Mouse (Mus musculus) heart, embryonic 10.5 days (tissue): ENCODE measurements at regions not wholly inside any gene's neighbourhood (a gene's known extent, or its start where the extent isn't known, plus 50 kb on each side); places are given as distances from the start of the nearest gene placed in this dataset.

Source experiments
- DNase-seq: peaks from one replicate; pipeline ENCODE4 v3.0.0-alpha.2; 2017; ENCODE audit warnings: low spot score
- H3K27ac ChIP-seq: fragments of 300-500 bp; sonication (generic); 2 replicates; pipeline ENCODE4 v1.5.1; 2016; ENCODE audit warnings: mild to moderate bottlenecking
- H3K27me3 ChIP-seq: fragments of 300-500 bp; sonication (generic); 2 replicates; pipeline ENCODE4 v1.6.1; 2016; ENCODE audit warnings: mild to moderate bottlenecking; ENCODE audit not compliant: poor library complexity, insufficient read depth, severe bottlenecking
- H3K36me3 ChIP-seq: fragments of 300-500 bp; sonication (generic); 2 replicates; pipeline ENCODE4 v1.6.1; 2016; ENCODE audit warnings: mild to moderate bottlenecking, moderate library complexity
- H3K4me1 ChIP-seq: fragments of 300-500 bp; sonication (generic); 2 replicates; pipeline ENCODE4 v1.6.1; 2016; ENCODE audit warnings: mild to moderate bottlenecking
- H3K4me3 ChIP-seq: fragments of 300-500 bp; sonication (generic); 2 replicates; pipeline ENCODE4 v1.5.1; 2016; ENCODE audit warnings: mild to moderate bottlenecking, moderate library complexity
- H3K9me3 ChIP-seq: fragments of 300-500 bp; sonication (generic); 2 replicates; pipeline ENCODE4 v1.6.1; 2016; ENCODE audit warnings: mild to moderate bottlenecking, moderate library complexity
- WGBS: fragments of 180-500 bp; shearing (Covaris S2); methylation state at CpG from one replicate; pipeline ENCODE4 v1.1.7; 2016; 5-methylcytosine and 5-hydroxymethylcytosine counted together

DNA sequence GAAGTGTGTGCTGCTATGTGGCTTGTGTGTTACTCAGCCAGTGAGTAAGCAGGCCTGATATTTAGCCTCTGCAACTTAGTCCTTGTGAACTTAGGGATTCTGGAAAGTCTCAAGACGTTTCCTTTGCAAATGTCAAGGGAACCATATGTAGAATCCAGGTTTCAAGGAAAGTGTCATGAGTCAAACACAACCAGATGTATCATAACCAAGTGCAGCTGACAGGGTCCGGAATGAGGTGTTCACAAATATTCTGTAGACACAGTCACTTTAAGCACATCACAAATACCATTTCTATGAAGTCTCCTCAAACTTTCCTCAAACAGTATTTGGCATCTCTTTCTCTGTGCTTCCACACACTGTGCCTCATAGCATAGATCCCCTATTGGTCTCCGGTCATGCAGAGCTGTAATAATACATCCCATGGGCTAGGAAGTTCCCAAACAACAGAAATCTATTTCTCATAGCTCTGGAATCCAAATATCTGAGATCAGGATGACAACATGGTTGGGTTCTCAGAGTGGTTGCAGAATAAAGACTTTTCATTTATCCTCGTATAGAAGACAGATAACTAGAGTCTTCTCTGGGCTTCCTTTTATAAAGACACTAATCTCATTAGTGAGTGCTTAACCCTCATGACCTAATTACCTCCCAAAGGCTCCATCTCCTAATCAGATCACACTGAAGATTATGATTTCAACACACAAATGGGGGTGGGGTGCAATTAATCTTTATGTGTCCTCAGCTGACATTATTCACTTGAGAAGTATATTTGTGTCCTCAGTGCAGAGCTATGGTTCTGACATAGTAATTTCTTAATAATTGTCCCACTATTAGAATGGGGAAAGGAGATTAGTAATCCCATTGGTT is 143.9 kb downstream of the Spry2 start:
- DNase-seq = no peak
- Histone ChIP-seq H3K4me1 (no peaks in the 10 kb centered on the region), H3K27ac (no peak overlapping the region), H3K36me3 (no peaks in the 10 kb centered on the region), H3K4me3 (no peak overlapping the region), H3K27me3 (no peaks in the 10 kb centered on the region), H3K9me3 (no peaks in the 10 kb centered on the region)
- WGBS = 70% methylated on average over 4 of the region's 4 CpGs

DNA sequence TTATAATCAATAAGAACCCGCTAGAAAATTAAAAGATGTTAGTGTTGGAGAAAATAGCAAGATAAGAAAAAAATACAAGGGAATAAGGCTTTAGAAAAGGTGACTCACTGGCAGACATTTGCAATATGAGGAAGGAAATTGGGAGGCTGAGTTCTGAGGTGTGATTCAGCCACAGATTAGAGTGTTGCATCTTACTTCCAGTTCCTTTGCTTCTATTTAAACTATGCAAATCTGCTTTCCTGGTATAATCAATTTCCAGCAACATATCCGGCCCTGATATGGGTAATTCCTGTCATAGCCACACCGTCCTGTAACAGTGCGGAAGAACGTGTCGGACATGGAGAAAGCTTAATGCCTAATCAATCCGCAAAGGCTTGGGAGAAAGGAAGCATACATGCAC is 144.9 kb downstream of the Spry2 start:
- Histone ChIP-seq H3K4me3 (no peak overlapping the region), H3K27me3 (no peaks in the 10 kb centered on the region), H3K4me1 (no peaks in the 10 kb centered on the region), H3K27ac (no peak overlapping the region), H3K9me3 (no peaks in the 10 kb centered on the region), H3K36me3 (no peaks in the 10 kb centered on the region)
- 89% methylated on average over 7 of the region's 7 CpGs for WGBS
- DNase-seq = no peak

DNA sequence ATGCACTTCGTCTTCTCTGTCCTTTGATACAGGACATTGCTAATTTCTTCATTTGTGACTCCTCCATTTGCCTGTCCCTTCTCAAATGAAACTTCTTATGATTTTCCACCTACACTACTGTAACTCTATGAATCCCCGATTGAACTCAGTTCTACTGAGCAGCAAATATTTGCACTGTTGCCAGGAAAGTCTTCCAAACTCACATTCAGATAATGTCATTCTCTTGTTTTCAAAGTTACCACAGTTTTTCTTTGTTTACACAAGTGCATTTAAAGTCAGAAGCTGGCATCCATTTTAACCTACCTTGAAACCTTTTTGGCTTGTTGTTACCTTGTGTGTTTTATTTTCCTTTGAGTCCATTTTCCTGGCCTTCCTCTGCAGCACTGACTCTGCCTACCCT is 152.0 kb downstream of the Spry2 start:
- no peak overlapping the region for H3K27ac ChIP-seq
- H3K9me3 ChIP-seq = no peaks in the 10 kb centered on the region
- no peak overlapping the region for H3K4me3 ChIP-seq
- 78% methylated on average over 2 of the region's 2 CpGs for WGBS
- no peak for DNase-seq
- no peaks in the 10 kb centered on the region for H3K36me3 ChIP-seq
- H3K4me1 ChIP-seq = no peaks in the 10 kb centered on the region
- H3K27me3 ChIP-seq = no peaks in the 10 kb centered on the region

DNA sequence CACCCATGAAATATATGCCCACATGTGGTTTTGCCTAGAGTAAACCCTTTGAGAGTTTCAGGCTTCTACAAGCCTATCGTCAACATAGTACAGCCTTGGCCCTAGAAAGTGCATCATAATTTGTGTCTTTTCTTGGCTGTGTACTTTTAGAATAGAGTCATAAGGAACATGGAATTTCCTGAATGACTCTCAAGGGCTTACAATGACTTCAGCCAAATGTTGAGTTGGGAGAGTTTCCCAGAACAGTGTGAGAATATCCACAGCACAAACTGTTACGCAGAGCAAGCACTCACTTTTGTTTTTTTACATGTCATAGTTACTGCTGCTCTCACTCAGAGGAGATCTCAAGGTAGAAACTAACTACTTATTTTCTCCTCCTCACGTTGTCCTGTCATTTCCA is 152.5 kb downstream of the Spry2 start:
- no peak for DNase-seq
- Histone ChIP-seq H3K9me3 (no peaks in the 10 kb centered on the region), H3K4me3 (no peak overlapping the region), H3K36me3 (no peaks in the 10 kb centered on the region), H3K27ac (no peak overlapping the region), H3K4me1 (no peaks in the 10 kb centered on the region), H3K27me3 (no peaks in the 10 kb centered on the region)
- WGBS = 83% methylated on average over 3 of the region's 3 CpGs

DNA sequence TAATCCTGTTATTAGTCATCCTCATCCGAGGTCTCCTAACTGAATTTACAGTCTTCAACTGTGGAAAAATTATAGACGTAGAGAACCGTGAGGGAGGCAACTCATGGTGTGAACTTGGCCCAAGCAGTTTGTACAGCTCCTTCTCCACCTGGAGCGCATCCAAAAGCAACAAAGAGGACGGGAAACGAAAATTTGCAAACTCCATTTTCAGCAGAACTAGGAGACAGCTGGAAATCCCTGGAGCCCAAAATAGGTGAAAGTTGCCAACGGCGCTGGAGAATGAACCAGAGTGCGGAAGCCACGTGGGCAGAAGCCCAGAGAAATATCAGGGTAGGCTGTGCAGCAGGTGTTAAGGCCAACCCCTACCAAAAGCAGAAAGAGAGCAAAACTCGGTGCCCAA is 155.7 kb downstream of the Spry2 start:
- WGBS = 74% methylated on average over 11 of the region's 11 CpGs
- Histone ChIP-seq H3K27me3 (no peaks in the 10 kb centered on the region), H3K9me3 (no peaks in the 10 kb centered on the region), H3K4me1 (no peaks in the 10 kb centered on the region), H3K27ac (no peak overlapping the region), H3K36me3 (no peaks in the 10 kb centered on the region), H3K4me3 (no peak overlapping the region)
- no peak for DNase-seq

DNA sequence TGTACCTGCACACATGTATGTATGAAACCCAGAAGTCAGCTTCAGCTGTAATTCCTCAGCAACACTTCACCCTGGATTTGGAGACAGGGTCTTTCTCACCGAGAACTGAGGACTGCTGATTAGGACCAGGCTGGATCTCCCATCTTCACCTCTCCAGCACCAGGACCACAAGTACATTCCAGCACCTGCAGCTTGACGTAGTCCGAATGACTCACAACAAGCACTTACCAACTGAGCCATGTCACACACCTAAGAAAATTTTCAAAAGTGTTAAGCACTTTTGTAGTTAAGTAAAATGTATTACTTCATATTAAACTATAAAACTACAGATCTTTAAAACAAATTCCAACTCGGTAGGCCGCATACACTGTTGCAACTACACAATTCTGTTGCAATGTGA is 158.1 kb downstream of the Spry2 start:
- Histone ChIP-seq H3K4me3 (no peak overlapping the region), H3K9me3 (no peaks in the 10 kb centered on the region), H3K27ac (no peak overlapping the region), H3K36me3 (no peaks in the 10 kb centered on the region), H3K27me3 (no peaks in the 10 kb centered on the region), H3K4me1 (peaks cover 3% of the 10 kb centered on the region)
- WGBS = 72% methylated on average over 5 of the region's 5 CpGs
- no peak for DNase-seq

DNA sequence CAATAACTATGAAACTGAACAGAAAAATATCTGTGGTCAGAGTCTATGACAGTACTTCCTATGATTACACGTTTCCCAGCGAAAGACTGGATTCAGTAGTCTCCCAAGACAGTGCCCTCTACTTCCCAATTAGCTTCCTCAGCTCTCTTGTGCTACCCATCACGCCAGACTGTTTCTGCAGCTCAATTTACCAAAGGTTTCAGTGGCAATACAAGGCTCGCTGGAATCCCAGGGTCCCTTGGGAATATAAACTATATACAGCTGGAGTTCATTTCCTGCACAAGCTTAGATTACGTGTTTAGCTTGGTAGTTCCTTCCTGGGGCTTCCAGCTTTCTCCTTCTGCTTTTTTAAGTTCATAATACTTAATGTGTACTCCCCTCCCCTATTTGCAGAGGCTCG is 160.3 kb downstream of the Spry2 start:
- no peaks in the 10 kb centered on the region for H3K9me3 ChIP-seq
- H3K36me3 ChIP-seq = no peaks in the 10 kb centered on the region
- H3K27ac ChIP-seq = no peak overlapping the region
- H3K4me3 ChIP-seq = no peak overlapping the region
- H3K27me3 ChIP-seq = no peaks in the 10 kb centered on the region
- 47% methylated on average over 6 of the region's 6 CpGs for WGBS
- peaks cover 21% of the 10 kb centered on the region for H3K4me1 ChIP-seq
- DNase-seq = no peak

DNA sequence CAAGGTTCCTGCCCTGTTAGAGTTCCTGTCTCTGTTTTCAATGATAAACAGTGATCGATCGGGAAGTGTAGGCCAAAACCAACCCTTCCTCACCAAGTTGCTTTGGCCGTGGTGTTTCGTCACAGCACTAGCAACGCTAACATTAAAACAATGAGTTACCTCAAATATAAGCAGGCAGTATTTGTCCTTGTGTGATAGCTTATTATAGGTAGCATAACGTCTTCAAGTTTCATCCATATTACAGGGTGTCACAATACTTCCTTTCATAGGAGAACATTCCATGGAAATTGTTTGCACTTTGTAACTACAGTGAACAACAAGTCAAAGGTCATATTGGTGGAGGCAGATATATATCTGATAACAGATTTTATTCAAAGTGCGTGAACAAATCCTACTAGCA is 162.3 kb downstream of the Spry2 start:
- Histone ChIP-seq H3K27ac (no peak overlapping the region), H3K4me1 (peaks cover 29% of the 10 kb centered on the region), H3K36me3 (no peaks in the 10 kb centered on the region), H3K27me3 (no peaks in the 10 kb centered on the region), H3K4me3 (no peak overlapping the region), H3K9me3 (no peaks in the 10 kb centered on the region)
- WGBS = 81% methylated on average over 7 of the region's 7 CpGs
- no peak for DNase-seq

DNA sequence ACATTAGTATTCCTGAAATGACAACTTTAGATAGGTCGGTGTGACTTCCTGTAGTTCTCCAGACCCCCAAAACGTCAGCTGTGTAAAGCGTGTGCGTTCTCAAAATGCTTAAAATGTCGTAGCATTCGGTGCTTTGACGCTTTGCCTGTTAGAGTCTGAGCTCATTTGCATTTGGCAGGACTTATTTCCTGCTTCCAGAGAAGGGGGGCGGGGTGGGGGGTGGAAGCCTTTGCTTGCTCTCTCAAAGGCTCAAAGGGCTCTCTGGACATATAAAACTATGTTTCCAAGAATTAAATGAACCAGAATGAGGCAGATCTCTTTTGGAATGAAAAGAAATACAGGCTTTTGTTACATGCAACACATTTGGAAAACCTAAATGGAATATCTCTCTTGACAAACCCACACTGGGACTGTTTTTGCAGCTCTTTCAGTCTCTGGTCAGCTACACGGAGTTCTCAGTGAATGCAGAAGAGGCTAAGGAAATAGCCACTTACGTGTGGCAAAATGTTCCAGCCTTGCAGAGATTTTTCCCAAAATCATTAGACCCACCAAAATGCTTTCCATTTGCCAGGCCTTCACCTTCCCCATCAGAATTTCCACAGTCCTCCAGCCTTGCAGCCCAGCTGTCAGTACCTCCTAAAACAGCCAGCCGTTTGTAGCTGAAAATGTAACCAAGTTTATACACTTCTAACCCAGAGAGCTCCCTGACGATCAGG is 163.4 kb downstream of the Spry2 start:
- H3K36me3 ChIP-seq = no peaks in the 10 kb centered on the region
- peak overlapping the region; percentile 88 for H3K27ac ChIP-seq
- 3% methylated on average over 12 of the region's 12 CpGs for WGBS
- H3K27me3 ChIP-seq = no peaks in the 10 kb centered on the region
- no peaks in the 10 kb centered on the region for H3K9me3 ChIP-seq
- no peak for DNase-seq
- H3K4me3 ChIP-seq = peak overlapping the region; percentile 53
- peaks cover 29% of the 10 kb centered on the region for H3K4me1 ChIP-seq

DNA sequence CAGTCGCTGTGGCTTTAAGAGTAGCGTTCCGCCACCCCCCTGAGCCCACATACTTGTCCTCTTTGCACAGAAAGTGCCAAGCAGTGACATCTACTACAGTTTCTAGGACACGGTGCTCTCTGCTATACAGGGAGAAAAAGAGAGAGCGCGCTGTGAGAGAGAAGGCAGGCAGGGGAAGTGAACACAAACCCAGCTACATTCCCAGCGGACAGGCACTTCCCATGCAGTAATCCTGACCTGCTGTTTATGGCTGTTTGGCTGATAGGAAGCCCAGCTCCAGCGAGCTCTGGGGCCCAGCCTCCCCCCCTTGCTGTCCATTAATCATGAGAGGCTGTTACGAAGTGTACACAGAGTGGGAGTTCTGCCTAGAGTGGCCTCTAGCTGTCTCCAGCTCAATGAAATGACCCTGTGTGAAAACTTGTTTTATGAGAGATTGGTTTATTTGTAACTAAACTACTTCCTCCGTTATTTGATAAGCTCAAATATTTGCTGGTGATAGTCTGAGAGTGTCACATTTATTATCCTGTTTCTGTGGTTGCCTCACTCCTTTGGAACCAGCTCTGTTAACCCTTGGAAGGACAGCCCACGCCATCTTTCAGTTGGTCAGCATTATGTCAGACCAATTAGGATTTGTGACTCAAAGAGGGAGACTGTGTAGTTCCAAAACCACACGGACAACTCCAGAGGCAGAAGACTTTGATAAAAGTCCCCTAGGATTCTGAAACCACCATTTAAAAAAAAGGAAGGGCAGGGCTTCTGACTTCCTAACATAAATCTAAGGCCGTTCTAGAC is 164.2 kb downstream of the Spry2 start:
- H3K27ac ChIP-seq = peak overlapping the region; percentile 88
- H3K9me3 ChIP-seq = no peaks in the 10 kb centered on the region
- peaks cover 29% of the 10 kb centered on the region for H3K4me1 ChIP-seq
- peak; percentile 95 for DNase-seq
- no peaks in the 10 kb centered on the region for H3K36me3 ChIP-seq
- WGBS = 2% methylated on average over 13 of the region's 13 CpGs
- no peaks in the 10 kb centered on the region for H3K27me3 ChIP-seq
- peak overlapping the region; percentile 53 for H3K4me3 ChIP-seq

DNA sequence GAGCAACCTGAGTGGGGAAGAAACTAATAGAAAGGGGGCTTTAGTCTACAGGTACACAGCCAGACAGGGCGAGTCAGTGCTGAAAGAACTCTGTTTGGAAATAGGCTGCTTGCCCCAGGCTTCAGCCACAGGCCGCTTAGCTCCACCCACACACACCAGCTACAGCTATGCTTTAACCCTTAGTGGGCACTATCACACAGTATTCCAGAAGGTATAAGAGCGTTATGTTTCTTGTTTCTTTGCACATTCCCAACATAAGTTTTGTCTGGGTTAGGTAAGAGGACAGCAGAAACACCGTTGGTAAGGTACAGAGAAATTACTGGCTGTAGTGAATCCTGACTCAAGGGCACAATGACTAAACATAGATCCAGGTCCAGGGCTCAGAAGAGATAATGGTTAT is 165.8 kb downstream of the Spry2 start:
- Histone ChIP-seq H3K9me3 (no peaks in the 10 kb centered on the region), H3K4me3 (peak overlapping the region; percentile 31; the same call in 1 of the 2 replicates), H3K36me3 (no peaks in the 10 kb centered on the region), H3K27ac (peak overlapping the region; percentile 88; the same call in 1 of the 2 replicates), H3K4me1 (peaks cover 29% of the 10 kb centered on the region), H3K27me3 (no peaks in the 10 kb centered on the region)
- WGBS = 14% methylated on average over 4 of the region's 4 CpGs
- DNase-seq = peak; percentile 84

DNA sequence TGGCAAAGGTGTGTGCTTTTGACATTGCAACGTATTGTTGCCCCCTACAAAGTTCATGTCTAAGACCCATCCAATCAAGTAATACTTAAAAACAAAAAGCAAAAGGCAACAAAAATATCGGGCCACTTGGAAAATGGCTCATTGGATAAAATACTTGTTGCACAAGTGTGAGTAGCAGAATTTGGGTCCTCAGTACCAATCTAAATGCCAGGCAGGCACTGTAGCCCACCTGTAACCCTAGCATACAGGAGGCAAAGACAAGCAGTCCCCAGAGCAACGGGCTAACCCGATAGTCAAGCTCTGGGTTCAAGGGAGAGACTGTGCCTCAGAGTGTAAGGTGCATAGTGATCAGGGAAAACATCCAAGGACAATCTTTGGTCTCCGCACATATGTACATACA is 167.8 kb downstream of the Spry2 start:
- H3K9me3 ChIP-seq = no peaks in the 10 kb centered on the region
- H3K36me3 ChIP-seq = no peaks in the 10 kb centered on the region
- 89% methylated on average over 5 of the region's 5 CpGs for WGBS
- peaks cover 29% of the 10 kb centered on the region for H3K4me1 ChIP-seq
- no peak overlapping the region for H3K4me3 ChIP-seq
- no peak for DNase-seq
- no peaks in the 10 kb centered on the region for H3K27me3 ChIP-seq
- H3K27ac ChIP-seq = no peak overlapping the region

DNA sequence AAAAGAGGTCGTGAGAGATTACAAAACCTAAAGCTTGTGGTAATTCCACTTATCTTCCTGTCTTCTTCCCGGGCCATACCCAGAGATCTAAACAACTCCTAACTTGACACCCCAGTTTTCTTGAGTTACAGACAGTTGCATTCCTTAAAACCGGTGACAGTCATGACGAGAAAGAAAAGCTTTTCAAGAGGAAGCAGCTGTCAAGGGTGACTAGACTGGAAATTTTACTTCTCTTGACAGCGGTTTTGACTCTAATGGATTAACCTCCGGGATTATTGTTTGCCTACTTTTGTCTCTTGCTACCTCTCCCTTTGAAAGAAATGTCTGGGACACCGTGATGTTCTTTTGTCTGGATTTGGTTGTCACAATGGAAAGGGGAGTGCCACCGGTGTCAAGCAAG is 170.9 kb downstream of the Spry2 start:
- Histone ChIP-seq H3K36me3 (no peaks in the 10 kb centered on the region), H3K27me3 (no peaks in the 10 kb centered on the region), H3K27ac (no peak overlapping the region), H3K9me3 (no peaks in the 10 kb centered on the region), H3K4me3 (no peak overlapping the region), H3K4me1 (peaks cover 2% of the 10 kb centered on the region; the same call in 1 of the 2 replicates)
- DNase-seq = no peak
- 44% methylated on average over 8 of the region's 8 CpGs for WGBS
